Mouse (Mus musculus): ENCODE results near the gene Wbp11.

The Wbp11 gene

GRCm38 (mm10) chr6:136835352-136835751 is 7.3 kb upstream of the Wbp11 start, which contains the start of gene Smco3:
TSS of gene Smco3 (minus strand) at chr6:136835452.
- DNase-seq (ENCODE audit: low spot score), result no peak

- no peak for DNase-seq (ENCODE audit: low spot score)
These were observed 3.7 kb upstream of the Wbp11 start for GRCm38 (mm10) chr6:136831712-136832111.

GRCm38 (mm10) chr6:136828681-136829080 is 648 bp upstream of the Wbp11 start:
- DNase-seq (ENCODE audit: low spot score), result no peak

- DNase-seq (ENCODE audit: low spot score), result no peak
These were observed 535 bp downstream of the Wbp11 start, which contains the start of gene BC049715 for GRCm38 (mm10) chr6:136827516-136827880. TSS of gene BC049715 (plus strand) at chr6:136827626.

GRCm38 (mm10) chr6:136827116-136827515 is 917 bp downstream of the Wbp11 start:
- no peak for DNase-seq (ENCODE audit: low spot score)

- no peak for DNase-seq (ENCODE audit: low spot score)
These were observed 3.0 kb downstream of the Wbp11 start for GRCm38 (mm10) chr6:136824987-136825386.

GRCm38 (mm10) chr6:136821086-136821485 is 6.9 kb downstream of the Wbp11 start:
- DNase-seq (ENCODE audit: low spot score), result no peak

- no peak for DNase-seq (ENCODE audit: low spot score)
These were observed 7.7 kb downstream of the Wbp11 start for GRCm38 (mm10) chr6:136820381-136820780.

GRCm38 (mm10) chr6:136817549-136817948 is 10.5 kb downstream of the Wbp11 start:
- no peak for DNase-seq (ENCODE audit: low spot score)

- DNase-seq (ENCODE audit: low spot score), result no peak
These were observed 11.2 kb downstream of the Wbp11 start for GRCm38 (mm10) chr6:136816826-136817225.

- no peak for DNase-seq (ENCODE audit: low spot score)
These were observed 12.7 kb downstream of the Wbp11 start for GRCm38 (mm10) chr6:136815381-136815780.

GRCm38 (mm10) chr6:136813117-136813516 is 14.9 kb downstream of the Wbp11 start:
- DNase-seq (ENCODE audit: low spot score), result no peak

- no peak for DNase-seq (ENCODE audit: low spot score)
These were observed 16.8 kb downstream of the Wbp11 start for GRCm38 (mm10) chr6:136811196-136811595.

GRCm38 (mm10) chr6:136809673-136810072 is 18.4 kb downstream of the Wbp11 start:
- no peak for DNase-seq (ENCODE audit: low spot score)

GRCm38 (mm10) chr6:136809077-136809476 is 19.0 kb downstream of the Wbp11 start:
- DNase-seq (ENCODE audit: low spot score), result peak; percentile 45

GRCm38 (mm10) chr6:136808631-136809046 is 19.4 kb downstream of the Wbp11 start:
- DNase-seq (ENCODE audit: low spot score), result peak; percentile 37

- peak; percentile 99 for DNase-seq (ENCODE audit: low spot score)
These were observed 20.0 kb downstream of the Wbp11 start, which contains the start of gene H2afj for GRCm38 (mm10) chr6:136808014-136808417. TSS of gene H2afj (plus strand) at chr6:136808244.

GRCm38 (mm10) chr6:136807395-136808013 is 20.5 kb downstream of the Wbp11 start:
- no peak for DNase-seq (ENCODE audit: low spot score)

- no peak for DNase-seq (ENCODE audit: low spot score)
These were observed 21.2 kb downstream of the Wbp11 start for GRCm38 (mm10) chr6:136806819-136807218.

- no peak for DNase-seq (ENCODE audit: low spot score)
These were observed 22.6 kb downstream of the Wbp11 start for GRCm38 (mm10) chr6:136805409-136805775.

- DNase-seq (ENCODE audit: low spot score), result no peak
These were observed 23.2 kb downstream of the Wbp11 start for GRCm38 (mm10) chr6:136804705-136805408.

- DNase-seq (ENCODE audit: low spot score), result peak; percentile 98
These were observed 24.0 kb downstream of the Wbp11 start, which contains the start of gene Hist4h4 for GRCm38 (mm10) chr6:136803739-136804633. TSS of gene Hist4h4 (minus strand) at chr6:136804415.

All from urinary bladder, postnatal 25 days (tissue).